Mouse (Mus musculus) embryonic facial prominence, embryonic 14.5 days (tissue): ENCODE measurements around the gene Nup214. TPM values are rescaled to one million over a fixed set of nuclear protein-coding genes. Genes with fewer than 3 reads are reported as not detected.

ENCODE experiments used
- ATAC-seq: fragments of 200-750 bp; cut with Nextera tagmentation; 2 replicates; pipeline ENCODE4 v1.8.0; 2017; ENCODE audit warnings: low read depth, moderate number of reproducible peaks, moderate TSS enrichment
- DNase-seq: peaks from one replicate; pipeline ENCODE4 v3.0.0-alpha.2; 2015; ENCODE audit warnings: low spot score
- H3K27ac ChIP-seq: fragments of 300-500 bp; sonication (generic); replicated peaks from 2 replicates; pipeline ENCODE4 v1.5.1; 2014; ENCODE audit warnings: low read depth, mild to moderate bottlenecking, low read length, moderate library complexity
- H3K27me3 ChIP-seq: fragments of 300-500 bp; sonication (generic); replicated peaks from 2 replicates; pipeline ENCODE4 v1.6.1; 2014; ENCODE audit warnings: low read length; ENCODE audit not compliant: control insufficient read depth, insufficient read depth
- H3K36me3 ChIP-seq: fragments of 300-500 bp; sonication (generic); 2 replicates; pipeline ENCODE4 v1.6.1; 2014; ENCODE audit warnings: low read length, mixed read lengths; ENCODE audit not compliant: control insufficient read depth, insufficient read depth
- H3K4me1 ChIP-seq: fragments of 300-500 bp; sonication (generic); 2 replicates; pipeline ENCODE4 v1.6.1; 2014; ENCODE audit warnings: antibody characterized with exemption, low read length; ENCODE audit not compliant: control insufficient read depth, insufficient read depth
- H3K4me2 ChIP-seq: fragments of 300-500 bp; sonication (generic); 2 replicates; pipeline ENCODE4 v1.6.1; 2014; ENCODE audit warnings: low read depth, mild to moderate bottlenecking, low read length, moderate library complexity, mixed read lengths
- H3K4me3 ChIP-seq: fragments of 300-500 bp; sonication (generic); 2 replicates; pipeline ENCODE4 v1.5.1; 2014; ENCODE audit warnings: low read depth, mild to moderate bottlenecking, low read length
- H3K9ac ChIP-seq: fragments of 300-500 bp; sonication (generic); 2 replicates; pipeline ENCODE4 v1.6.1; 2014; ENCODE audit warnings: low read depth, mild to moderate bottlenecking, low read length, moderate library complexity, mixed read lengths
- H3K9me3 ChIP-seq: fragments of 300-500 bp; sonication (generic); 2 replicates; pipeline ENCODE4 v1.6.1; 2016; ENCODE audit warnings: low read length; ENCODE audit not compliant: control insufficient read depth
- WGBS: fragments of 180-500 bp; shearing (Covaris S2); extraction: QIAGEN DNeasy Blood & Tissue Kit; methylation state at CpG from one replicate; pipeline ENCODE4 v1.1.7; 2014; 5-methylcytosine and 5-hydroxymethylcytosine counted together
- polyA plus RNA-seq: library from polyadenylated mRNA; unstranded; fragments of >200 nt; fragmentation: Nextera tagmentation; extraction: Ambion mirVana; gene quantifications from 2 replicates; pipeline ENCODE4 v1.2.1, GENCODE M21; 2014

Nup214 gene
- 61.2 and 66.4 TPM in 2 replicates for polyA plus RNA-seq

GRCm38 (mm10) chr2:31974141-31974808, at the start of gene Nup214:
TSS of gene Nup214 (plus strand) at chr2:31974436.
- peak within 1 kb of the TSS; percentile 95 for H3K9ac ChIP-seq
- H3K27me3 ChIP-seq, result no peaks in the 10 kb centered on the region
- peak; percentile 99 for DNase-seq
- peak within 1 kb of the TSS; percentile 73 for H3K27ac ChIP-seq
- H3K36me3 ChIP-seq, result peaks cover 49% of the 10 kb centered on the region
- peak; percentile 100 for ATAC-seq
- H3K9me3 ChIP-seq, result no peaks in the 10 kb centered on the region
- H3K4me3 ChIP-seq, result peak within 1 kb of the TSS; percentile 90
- H3K4me2 ChIP-seq, result peak within 1 kb of the TSS; percentile 95
- under 1% methylated on average over 56 of the region's 60 CpGs for WGBS
- H3K4me1 ChIP-seq, result peaks cover 7% of the 10 kb centered on the region; the same call in 1 of the 2 replicates

- no peak overlapping the region for H3K4me2 ChIP-seq
- H3K4me1 ChIP-seq, result no peaks in the 10 kb centered on the region
- H3K27me3 ChIP-seq, result no peaks in the 10 kb centered on the region
- ATAC-seq, result peak; percentile 50
- no peak overlapping the region for H3K4me3 ChIP-seq
- H3K36me3 ChIP-seq, result no peaks in the 10 kb centered on the region
- WGBS, result 24% methylated on average over 8 of the region's 9 CpGs
- no peak overlapping the region for H3K9ac ChIP-seq
- no peak overlapping the region for H3K27ac ChIP-seq
- DNase-seq, result peak; percentile 66
- no peaks in the 10 kb centered on the region for H3K9me3 ChIP-seq
Observed at GRCm38 (mm10) chr2:31924811-31925210, 49.4 kb upstream of the Nup214 start.

- Histone ChIP-seq H3K9me3 (no peaks in the 10 kb centered on the region), H3K4me3 (no peak overlapping the region), H3K4me2 (no peak overlapping the region), H3K9ac (no peak overlapping the region), H3K27ac (no peak overlapping the region), H3K4me1 (no peaks in the 10 kb centered on the region), H3K27me3 (no peaks in the 10 kb centered on the region), H3K36me3 (no peaks in the 10 kb centered on the region)
- DNase-seq (no peak), ATAC-seq (no peak)
- WGBS, result 49% methylated on average over 4 of the region's 4 CpGs
Observed at GRCm38 (mm10) chr2:31925936-31926335, 48.3 kb upstream of the Nup214 start.

- 65% methylated on average over 3 of the region's 3 CpGs for WGBS
- no peak for DNase-seq
- Histone ChIP-seq H3K4me2 (no peak overlapping the region), H3K27me3 (no peaks in the 10 kb centered on the region), H3K36me3 (no peaks in the 10 kb centered on the region), H3K4me3 (no peak overlapping the region), H3K9me3 (no peaks in the 10 kb centered on the region), H3K9ac (no peak overlapping the region), H3K27ac (no peak overlapping the region), H3K4me1 (no peaks in the 10 kb centered on the region)
- no peak for ATAC-seq
Observed at GRCm38 (mm10) chr2:31929664-31930063, 44.6 kb upstream of the Nup214 start.

GRCm38 (mm10) chr2:31934551-31934950, 39.7 kb upstream of the Nup214 start:
- Histone ChIP-seq H3K27ac (no peak overlapping the region), H3K4me1 (no peaks in the 10 kb centered on the region), H3K9ac (no peak overlapping the region), H3K4me2 (no peak overlapping the region), H3K4me3 (no peak overlapping the region), H3K36me3 (no peaks in the 10 kb centered on the region), H3K27me3 (no peaks in the 10 kb centered on the region), H3K9me3 (no peaks in the 10 kb centered on the region)
- DNase-seq (no peak), ATAC-seq (no peak)
- WGBS, result 42% methylated on average over 4 of the region's 4 CpGs

GRCm38 (mm10) chr2:31935054-31935453, 39.2 kb upstream of the Nup214 start:
- no peak overlapping the region for H3K27ac ChIP-seq
- no peaks in the 10 kb centered on the region for H3K9me3 ChIP-seq
- DNase-seq, result no peak
- no peak overlapping the region for H3K4me2 ChIP-seq
- H3K36me3 ChIP-seq, result no peaks in the 10 kb centered on the region
- no peak overlapping the region for H3K4me3 ChIP-seq
- no peaks in the 10 kb centered on the region for H3K4me1 ChIP-seq
- WGBS, result 34% methylated on average over 4 of the region's 4 CpGs
- ATAC-seq, result no peak
- no peak overlapping the region for H3K9ac ChIP-seq
- H3K27me3 ChIP-seq, result no peaks in the 10 kb centered on the region

- Histone ChIP-seq H3K4me3 (no peak overlapping the region), H3K27ac (no peak overlapping the region), H3K9me3 (no peaks in the 10 kb centered on the region), H3K36me3 (no peaks in the 10 kb centered on the region), H3K27me3 (no peaks in the 10 kb centered on the region), H3K9ac (no peak overlapping the region), H3K4me1 (no peaks in the 10 kb centered on the region), H3K4me2 (no peak overlapping the region)
- ATAC-seq (no peak), DNase-seq (no peak)
- WGBS, result 85% methylated on average over 1 of the region's 1 CpGs
Observed at GRCm38 (mm10) chr2:31938298-31938697, 35.9 kb upstream of the Nup214 start.

GRCm38 (mm10) chr2:31943011-31943410, 31.2 kb upstream of the Nup214 start:
- Histone ChIP-seq H3K9ac (no peak overlapping the region), H3K27ac (no peak overlapping the region), H3K36me3 (no peaks in the 10 kb centered on the region), H3K27me3 (no peaks in the 10 kb centered on the region), H3K9me3 (no peaks in the 10 kb centered on the region), H3K4me2 (no peak overlapping the region), H3K4me3 (no peak overlapping the region), H3K4me1 (no peaks in the 10 kb centered on the region)
- ATAC-seq, result no peak
- 78% methylated on average over 4 of the region's 4 CpGs for WGBS
- no peak for DNase-seq

- no peak for ATAC-seq
- no peak overlapping the region for H3K4me2 ChIP-seq
- no peaks in the 10 kb centered on the region for H3K36me3 ChIP-seq
- 65% methylated on average over 2 of the region's 2 CpGs for WGBS
- DNase-seq, result no peak
- no peaks in the 10 kb centered on the region for H3K9me3 ChIP-seq
- no peak overlapping the region for H3K27ac ChIP-seq
- H3K4me1 ChIP-seq, result peaks cover under 1% of the 10 kb centered on the region
- H3K4me3 ChIP-seq, result no peak overlapping the region
- H3K27me3 ChIP-seq, result no peaks in the 10 kb centered on the region
- no peak overlapping the region for H3K9ac ChIP-seq
Observed at GRCm38 (mm10) chr2:31945580-31945979, 28.7 kb upstream of the Nup214 start.
